Mouse (Mus musculus) CH12.LX (cell line): Measurements from ENCODE around the gene C3.

ENCODE experiments used
- BHLHE40 ChIP-seq: IDR thresholded peaks from 2 replicates; pipeline ENCODE4 v1.6.1; 2011; ENCODE audit warnings: mild to moderate bottlenecking, low read depth, low read length, improper control_type of control experiment
- CTCF ChIP-seq, 2 experiments: IDR thresholded peaks in 1 of 2; conservative IDR thresholded peaks in 1 of 2; 2 replicates each; pipeline ENCODE4 v1.5.1; 2011 to 2012; ENCODE audit warnings: low read depth in 2 of 2, low read length in 2 of 2, improper control_type of control experiment in 1 of 2, inconsistent platforms in 1 of 2, mild to moderate bottlenecking in 1 of 2, moderate library complexity in 1 of 2
- MAX ChIP-seq: IDR thresholded peaks from 2 replicates; pipeline ENCODE4 v1.6.1; 2011; ENCODE audit warnings: low read length, improper control_type of control experiment
- POLR2A ChIP-seq: IDR thresholded peaks from 2 replicates; pipeline ENCODE4 v1.6.1; 2011; ENCODE audit warnings: low read depth, mild to moderate bottlenecking, improper control_type of control experiment, low read length
- POLR2AphosphoS2 ChIP-seq: IDR thresholded peaks from 2 replicates; pipeline ENCODE4 v1.6.1; 2011; ENCODE audit warnings: low read depth, low read length, improper control_type of control experiment
- RCOR1 ChIP-seq: conservative IDR thresholded peaks from 2 replicates; pipeline ENCODE4 v1.6.1; 2012; ENCODE audit warnings: low read depth, mild to moderate bottlenecking, inconsistent platforms, low read length, improper control_type of control experiment

DNA sequence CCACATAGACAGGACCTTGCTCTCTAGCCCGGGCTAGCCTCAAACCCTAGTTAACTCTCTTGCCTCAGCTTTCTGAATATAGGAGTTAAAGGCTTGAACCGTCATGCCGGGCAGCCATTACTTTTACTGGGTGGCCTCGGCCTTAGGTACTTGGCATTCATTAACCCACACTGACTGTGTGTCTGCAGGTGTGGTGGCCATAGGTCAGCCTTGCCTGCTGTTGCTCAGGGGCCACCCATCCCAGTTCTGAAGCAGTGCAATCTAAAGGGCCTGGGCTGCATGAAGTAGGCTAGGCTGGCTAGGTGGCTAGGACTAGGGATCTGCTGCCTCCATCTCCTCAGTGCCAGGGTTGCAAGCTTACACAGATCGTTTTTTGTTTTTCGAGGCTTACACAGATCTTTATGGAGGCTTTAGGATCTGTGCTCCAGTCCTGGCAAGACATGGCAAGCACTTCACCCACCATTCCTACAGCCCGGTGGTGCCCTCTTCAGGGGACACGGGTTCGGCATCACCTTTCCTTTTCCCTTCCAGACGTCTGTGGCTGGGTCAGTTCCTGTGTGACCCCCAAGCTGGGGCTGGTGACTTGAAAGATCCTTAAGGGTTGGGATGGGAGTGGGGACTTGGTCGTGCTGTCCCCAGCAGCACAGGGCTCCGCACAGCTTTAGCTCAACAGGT, 6.5 kb upstream of the C3 start:
- TF ChIP-seq MAX: no peak
- no peak for TF ChIP-seq RCOR1
- no peak for TF ChIP-seq POLR2A
- no peak for TF ChIP-seq POLR2AphosphoS2
- TF ChIP-seq BHLHE40: no peak
- TF ChIP-seq CTCF (conservative IDR thresholded peaks at IDR 0.05 in 1 of 2, IDR thresholded peaks at IDR 0.05 in 1 of 2; ENCODE audit: low read depth in 2 of 2, low read length in 2 of 2): peak in 1 of 2 experiments; percentile 19; a peak in 2 of 4 replicates
